8 mouse cellular contexts compared by ENCODE assay signal in genomic region chr11:68904375-68905137, GRCm38 (mm10). TPM values are rescaled to one million over a fixed set of nuclear protein-coding genes. Genes with fewer than 3 reads are reported as not detected.
A peak's percentile ranks its signal among the peaks of the same experiment; 100 is the strongest.
DNase-seq lines count a peak whose midpoint lies in the region; ATAC-seq and TF ChIP-seq lines count a peak whose summit lies in the region.

No protein-coding gene starts in this region.

- H3K27me3 ChIP-seq in liver, embryonic 14.5 days (ENCODE audit: control insufficient read depth, insufficient read depth, low read length): no peaks in the 10 kb centered on the region

- H3K4me2 ChIP-seq in liver, embryonic 14.5 days (ENCODE audit: low read depth): no peak overlapping the region

- no peak overlapping the region for H3K4me3 ChIP-seq in liver, embryonic 14.5 days (ENCODE audit: insufficient read depth in 1 of 2, low read depth in 2 of 2, low read length in 2 of 2)

- H3K27ac ChIP-seq in liver, embryonic 14.5 days: no peak overlapping the region

- TF ChIP-seq EP300 in liver, embryonic 14.5 days (IDR thresholded peaks at IDR 0.05; ENCODE audit: low read depth): no peak

- H3K36me3 ChIP-seq in liver, embryonic 14.5 days (replicated peaks; ENCODE audit: control insufficient read depth, insufficient read depth, low read depth): peaks cover 35% of the 10 kb centered on the region

- TF ChIP-seq CTCF in liver, embryonic 14.5 days (IDR thresholded peaks at IDR 0.05; ENCODE audit: low read depth): peak; percentile 64

- H3K9ac ChIP-seq in liver, embryonic 14.5 days (replicated peaks): no peak overlapping the region

- H3K9me3 ChIP-seq in liver, embryonic 14.5 days (ENCODE audit: control insufficient read depth, low read length): no peaks in the 10 kb centered on the region

- 82% methylated on average over 8 of the region's 8 CpGs for WGBS in liver, embryonic 14.5 days (ENCODE audit: insufficient replicate concordance)

- H3K4me1 ChIP-seq in liver, embryonic 14.5 days (replicated peaks; ENCODE audit: control insufficient read depth in 2 of 2, insufficient read depth in 2 of 2, low read length in 1 of 2): peaks cover 3 to 9% of the 10 kb centered on the region in 2 experiments

- DNase-seq in urinary bladder, postnatal 25 days (ENCODE audit: low spot score): peak; percentile 45
- DNase-seq in urinary bladder, adult 2 months (ENCODE audit: low spot score): no peak
- peak; percentile 78 for DNase-seq in c-Kit-positive CD71-negative TER-119-negative erythroid progenitor cells, embryonic 14.5 days (ENCODE audit: low read depth)
- DNase-seq in frontal cortex, postnatal 25 days (ENCODE audit: low spot score in 2 of 2): peak; percentile 67 to 75
- peak; percentile 90 for DNase-seq in kidney, postnatal 10 days
- peak; percentile 51 to 60 (median 56) for DNase-seq in liver, embryonic 14.5 days (ENCODE audit: low read depth in 3 of 3, low spot score in 3 of 3)
- DNase-seq in right cerebral cortex, postnatal 10 days (ENCODE audit: low spot score in 2 of 2): peak; percentile 81 to 84

- ATAC-seq in liver, embryonic 14.5 days (ENCODE audit: insufficient read depth): no peak
- ATAC-seq in inflammation-experienced regulatory T-cells, adult 6 months: no peak

RNA-seq across cellular contexts. Expression of gene Rpl26, which starts 3.2 kb away (rescaled TPM):
- 3,701 and 3,960 TPM in 2 replicates for polyA plus RNA-seq in urinary bladder, adult 2 months (2012; rRNA removed)
- 1,827 and 1,859 TPM in 2 replicates for polyA plus RNA-seq in liver, embryonic 14.5 days (2012; rRNA removed)
- 829 and 850 TPM in 2 replicates for polyA plus RNA-seq in liver, embryonic 14.5 days (2014; fragmentation: Nextera tagmentation; extraction: Ambion mirVana)
- polyA plus RNA-seq in inflammation-experienced regulatory T-cells, adult 6 months (2017; shearing (Covaris generic)): 1,000 to 10,000 TPM; 1,371 to 2,270 (median 2,196) TPM

RNA-seq across cellular contexts. Expression of gene Rnf222, which starts 16.2 kb away (rescaled TPM):
- 0.01 TPM in 1 of 2 replicates, not detected in the other for polyA plus RNA-seq in urinary bladder, adult 2 months (2012; rRNA removed)
- polyA plus RNA-seq in liver, embryonic 14.5 days (2012; rRNA removed): 0.08 and 0.09 TPM in 2 replicates
- polyA plus RNA-seq in liver, embryonic 14.5 days (2014; fragmentation: Nextera tagmentation; extraction: Ambion mirVana): 0.10 TPM in 1 of 2 replicates, not detected in the other
- polyA plus RNA-seq in inflammation-experienced regulatory T-cells, adult 6 months (2017; shearing (Covaris generic)): not detected

RNA-seq across cellular contexts. Expression of gene Odf4, which starts 22.3 kb away (rescaled TPM):
- polyA plus RNA-seq in urinary bladder, adult 2 months (2012; rRNA removed): not detected in 2 replicates
- polyA plus RNA-seq in liver, embryonic 14.5 days (2012; rRNA removed): not detected in 2 replicates
- not detected in 2 replicates for polyA plus RNA-seq in liver, embryonic 14.5 days (2014; fragmentation: Nextera tagmentation; extraction: Ambion mirVana)
- polyA plus RNA-seq in inflammation-experienced regulatory T-cells, adult 6 months (2017; shearing (Covaris generic)): not detected

RNA-seq across cellular contexts. Expression of gene Ndel1, which starts 32.9 kb away (rescaled TPM):
- 68.6 and 78.7 TPM in 2 replicates for polyA plus RNA-seq in urinary bladder, adult 2 months (2012; rRNA removed)
- 20.2 and 21.1 TPM in 2 replicates for polyA plus RNA-seq in liver, embryonic 14.5 days (2012; rRNA removed)
- polyA plus RNA-seq in liver, embryonic 14.5 days (2014; fragmentation: Nextera tagmentation; extraction: Ambion mirVana): 28.1 and 30.8 TPM in 2 replicates
- polyA plus RNA-seq in inflammation-experienced regulatory T-cells, adult 6 months (2017; shearing (Covaris generic)): 10 to 100 TPM; 30.8 to 36.0 (median 32.1) TPM

RNA-seq across cellular contexts. Expression of gene Arhgef15, which starts 52.7 kb away (rescaled TPM):
- polyA plus RNA-seq in urinary bladder, adult 2 months (2012; rRNA removed): 7.9 and 10.6 TPM in 2 replicates
- 1.4 and 3.5 TPM in 2 replicates for polyA plus RNA-seq in liver, embryonic 14.5 days (2012; rRNA removed)
- 0.89 and 1.2 TPM in 2 replicates for polyA plus RNA-seq in liver, embryonic 14.5 days (2014; fragmentation: Nextera tagmentation; extraction: Ambion mirVana)
- under 1 TPM in 1 of 3 experiments, not detected in 2; 0.21 TPM for polyA plus RNA-seq in inflammation-experienced regulatory T-cells, adult 6 months (2017; shearing (Covaris generic))
